Mouse (Mus musculus) midbrain, postnatal 0 days (tissue): Measurements from ENCODE around the gene Cenpc1. TPM values are rescaled to one million over a fixed set of nuclear protein-coding genes. Genes with fewer than 3 reads are reported as not detected.

Source experiments
- ATAC-seq: fragments of 200-750 bp; cut with Nextera tagmentation; 2 replicates; pipeline ENCODE4 v1.8.0; 2017; ENCODE audit warnings: moderate number of reproducible peaks, mild to moderate bottlenecking, moderate TSS enrichment, moderate library complexity; ENCODE audit not compliant: low FRiP score
- DNase-seq: peaks from one replicate; pipeline ENCODE4 v3.0.0-alpha.2; 2015; ENCODE audit warnings: low spot score
- H3K27ac ChIP-seq: fragments of 300-500 bp; sonication (generic); 2 replicates; pipeline ENCODE4 v1.5.1; 2014; ENCODE audit warnings: low read depth, mild to moderate bottlenecking, low read length, mixed read lengths
- H3K27me3 ChIP-seq: fragments of 300-500 bp; sonication (generic); 2 replicates; pipeline ENCODE4 v1.6.1; 2014; ENCODE audit warnings: low read length, control low read depth, mixed read lengths; ENCODE audit not compliant: insufficient read depth
- H3K36me3 ChIP-seq: fragments of 300-500 bp; sonication (generic); 2 replicates; pipeline ENCODE4 v1.6.1; 2014; ENCODE audit warnings: low read length, control low read depth, mixed read lengths; ENCODE audit not compliant: insufficient read depth
- H3K4me1 ChIP-seq: fragments of 300-500 bp; sonication (generic); 2 replicates; pipeline ENCODE4 v1.6.1; 2014; ENCODE audit warnings: mild to moderate bottlenecking, control low read depth, antibody characterized with exemption, low read length, mixed read lengths; ENCODE audit not compliant: insufficient read depth
- H3K4me2 ChIP-seq: fragments of 300-500 bp; sonication (generic); 2 replicates; pipeline ENCODE4 v1.6.1; 2014; ENCODE audit warnings: low read depth, mild to moderate bottlenecking, low read length, mixed read lengths; ENCODE audit not compliant: poor library complexity, severe bottlenecking
- H3K4me3 ChIP-seq: fragments of 300-500 bp; sonication (generic); 2 replicates; pipeline ENCODE4 v1.5.1; 2014; ENCODE audit warnings: low read depth, mild to moderate bottlenecking, low read length, moderate library complexity
- H3K9ac ChIP-seq: fragments of 300-500 bp; sonication (generic); replicated peaks from 2 replicates; pipeline ENCODE4 v1.6.1; 2014; ENCODE audit warnings: mild to moderate bottlenecking, low read length, moderate library complexity, mixed read lengths; ENCODE audit not compliant: poor library complexity, severe bottlenecking
- H3K9me3 ChIP-seq: fragments of 300-500 bp; sonication (generic); 2 replicates; pipeline ENCODE4 v1.6.1; 2016; ENCODE audit warnings: low read length, control low read depth
- CTCF ChIP-seq: IDR thresholded peaks from 2 replicates; pipeline ENCODE4 v1.5.1; 2016; ENCODE audit warnings: antibody characterized with exemption, mild to moderate bottlenecking
- WGBS: fragments of 180-500 bp; shearing (Covaris S2); extraction: QIAGEN DNeasy Blood & Tissue Kit; methylation state at CpG from one replicate; pipeline ENCODE4 v1.1.7; 2014; 5-methylcytosine and 5-hydroxymethylcytosine counted together
- polyA plus RNA-seq: library from polyadenylated mRNA; unstranded; fragments of >200 nt; fragmentation: Nextera tagmentation; extraction: Ambion mirVana; gene quantifications from 2 replicates; pipeline ENCODE4 v1.2.1, GENCODE M21; 2015
- total RNA-seq: library from RNA; depleted of rRNA; stranded (reverse); fragments of >200 nt; gene quantifications from 2 replicates; pipeline ENCODE4 v1.2.3, GENCODE M21; 2014

Gene Cenpc1
- total and polyA plus RNA-seq, 2 experiments from 2014 or later = 19.1 to 23.5 TPM

GRCm38 (mm10) chr5:86100621-86101020 lies 35.2 kb upstream of the Cenpc1 start:
- Histone ChIP-seq H3K4me3 (no peak overlapping the region), H3K36me3 (no peaks in the 10 kb centered on the region), H3K27ac (no peak overlapping the region), H3K4me1 (no peaks in the 10 kb centered on the region), H3K9me3 (no peaks in the 10 kb centered on the region), H3K27me3 (no peaks in the 10 kb centered on the region), H3K9ac (no peak overlapping the region), H3K4me2 (no peak overlapping the region)
- no peak for DNase-seq
- WGBS = 89% methylated on average over 3 of the region's 3 CpGs
- TF ChIP-seq CTCF = no peak
- no peak for ATAC-seq

DNA sequence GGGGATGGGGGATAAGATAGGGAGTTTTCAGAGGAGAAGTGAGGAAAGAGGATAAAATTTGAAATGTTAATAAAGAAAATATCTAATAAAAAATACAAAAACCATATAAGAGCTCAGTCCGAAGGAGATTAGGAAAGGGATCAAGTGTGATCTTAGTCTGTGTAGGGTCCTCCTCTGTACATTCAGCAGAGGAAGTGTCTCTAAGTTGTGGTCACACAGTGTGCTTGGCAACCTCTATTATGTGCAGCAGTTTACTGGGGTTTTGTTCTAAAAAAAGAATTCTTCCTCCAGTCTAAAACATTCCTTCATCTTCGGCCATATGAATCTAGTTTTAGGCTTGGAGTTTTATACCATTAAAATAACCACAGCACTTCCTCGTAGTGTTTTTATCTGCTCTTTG lies 33.6 kb upstream of the Cenpc1 start:
- Histone ChIP-seq H3K36me3 (no peaks in the 10 kb centered on the region), H3K4me2 (no peak overlapping the region), H3K9ac (no peak overlapping the region), H3K9me3 (no peaks in the 10 kb centered on the region), H3K27ac (no peak overlapping the region), H3K27me3 (no peaks in the 10 kb centered on the region), H3K4me1 (no peaks in the 10 kb centered on the region), H3K4me3 (no peak overlapping the region)
- 89% methylated on average over 3 of the region's 3 CpGs for WGBS
- no peak for ATAC-seq
- DNase-seq = no peak
- TF ChIP-seq CTCF = no peak

GRCm38 (mm10) chr5:86094754-86095153 lies 29.4 kb upstream of the Cenpc1 start:
- DNase-seq = no peak
- H3K27ac ChIP-seq = no peak overlapping the region
- WGBS = 88% methylated on average over 9 of the region's 9 CpGs
- no peak overlapping the region for H3K4me2 ChIP-seq
- no peaks in the 10 kb centered on the region for H3K9me3 ChIP-seq
- no peak overlapping the region for H3K9ac ChIP-seq
- no peaks in the 10 kb centered on the region for H3K27me3 ChIP-seq
- ATAC-seq = no peak
- no peak for TF ChIP-seq CTCF
- H3K36me3 ChIP-seq = no peaks in the 10 kb centered on the region
- H3K4me3 ChIP-seq = no peak overlapping the region
- H3K4me1 ChIP-seq = no peaks in the 10 kb centered on the region

GRCm38 (mm10) chr5:86086751-86087150 lies 21.4 kb upstream of the Cenpc1 start:
- DNase-seq = no peak
- Histone ChIP-seq H3K27me3 (no peaks in the 10 kb centered on the region), H3K4me1 (no peaks in the 10 kb centered on the region), H3K4me2 (no peak overlapping the region), H3K9ac (no peak overlapping the region), H3K36me3 (no peaks in the 10 kb centered on the region), H3K27ac (no peak overlapping the region), H3K9me3 (no peaks in the 10 kb centered on the region), H3K4me3 (no peak overlapping the region)
- 82% methylated on average over 6 of the region's 6 CpGs for WGBS
- ATAC-seq = no peak
- no peak for TF ChIP-seq CTCF

DNA sequence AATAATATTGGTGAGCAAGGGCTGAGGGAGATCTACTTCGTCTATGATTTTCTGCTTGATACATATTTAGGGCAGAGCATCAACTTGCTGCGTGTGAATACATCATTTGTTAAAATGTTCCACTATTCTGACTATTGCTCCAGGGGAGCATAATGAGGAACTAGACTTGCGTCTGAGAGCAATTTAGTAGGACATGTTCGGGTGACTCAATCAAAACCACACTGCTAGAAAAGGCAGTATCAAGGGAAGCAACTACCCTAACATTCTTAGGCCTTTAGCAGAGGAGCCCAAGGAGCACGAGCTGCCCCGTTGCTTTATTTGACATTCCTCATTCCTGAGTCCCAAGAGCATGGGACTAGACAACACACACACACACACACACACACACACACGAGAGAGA lies 19.6 kb upstream of the Cenpc1 start:
- H3K27me3 ChIP-seq = no peaks in the 10 kb centered on the region
- no peak overlapping the region for H3K4me2 ChIP-seq
- no peak overlapping the region for H3K9ac ChIP-seq
- no peak overlapping the region for H3K4me3 ChIP-seq
- no peaks in the 10 kb centered on the region for H3K9me3 ChIP-seq
- H3K36me3 ChIP-seq = no peaks in the 10 kb centered on the region
- DNase-seq (no peak), ATAC-seq (no peak)
- 89% methylated on average over 7 of the region's 7 CpGs for WGBS
- no peak for TF ChIP-seq CTCF
- no peak overlapping the region for H3K27ac ChIP-seq
- H3K4me1 ChIP-seq = no peaks in the 10 kb centered on the region

DNA sequence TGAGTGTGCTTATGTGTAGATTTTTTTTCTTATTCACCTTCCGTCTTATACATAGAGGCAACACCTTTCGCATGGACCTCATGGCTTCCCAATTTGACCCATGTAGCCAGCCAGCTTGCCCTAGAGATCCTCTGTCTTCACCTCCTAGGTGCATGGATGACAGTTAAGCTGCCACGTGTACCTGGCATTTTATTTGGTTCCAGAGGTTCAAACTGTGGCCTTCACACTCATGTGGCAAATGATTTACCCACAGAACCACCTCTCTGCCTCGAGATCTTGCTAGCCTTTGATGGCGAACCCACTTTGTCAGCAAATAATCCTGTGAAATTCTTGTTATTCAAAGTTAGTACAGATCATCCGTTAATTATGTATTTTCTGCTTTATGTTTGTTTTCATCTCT lies 18.6 kb upstream of the Cenpc1 start:
- Histone ChIP-seq H3K36me3 (no peaks in the 10 kb centered on the region), H3K9me3 (no peaks in the 10 kb centered on the region), H3K4me2 (no peak overlapping the region), H3K4me3 (no peak overlapping the region), H3K27ac (no peak overlapping the region), H3K27me3 (no peaks in the 10 kb centered on the region), H3K4me1 (no peaks in the 10 kb centered on the region), H3K9ac (no peak overlapping the region)
- DNase-seq (no peak), ATAC-seq (no peak)
- no peak for TF ChIP-seq CTCF
- WGBS = 87% methylated on average over 6 of the region's 6 CpGs
